Mouse (Mus musculus) liver, postnatal 0 days (tissue): ENCODE measurements at regions not wholly inside any gene's neighbourhood (a gene's known extent, or its start where the extent isn't known, plus 50 kb on each side); places are given as distances from the start of the nearest gene placed in this dataset.

Source experiments
- CTCF ChIP-seq: sonication (generic); IDR thresholded peaks from 2 replicates; pipeline ENCODE4 v1.5.1; 2016; ENCODE audit warnings: antibody characterized with exemption, low read depth
- EP300 ChIP-seq: IDR thresholded peaks from 2 replicates; pipeline ENCODE4 v1.6.1; 2016; ENCODE audit warnings: antibody characterized with exemption, low read depth, mild to moderate bottlenecking

DNA sequence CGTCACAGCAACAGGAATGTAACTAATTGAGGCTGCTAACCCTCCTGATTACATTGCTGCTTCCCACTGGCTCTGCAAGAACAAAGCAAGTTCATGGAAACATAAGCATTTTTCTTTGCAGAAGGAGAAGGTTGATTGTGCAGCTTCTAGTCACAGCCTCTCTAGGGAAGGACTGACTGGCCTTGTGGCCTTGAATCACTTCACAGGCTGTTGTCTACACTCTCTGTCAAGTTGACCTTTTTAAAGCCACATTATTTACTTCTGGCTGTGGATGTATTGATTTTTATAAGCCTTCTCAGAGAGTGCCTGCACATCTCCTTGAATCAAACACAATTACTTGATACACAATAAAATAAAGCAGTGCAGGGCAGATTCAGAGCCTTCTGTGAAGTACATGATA is 251.8 kb upstream of the Myo3a start:
- TF ChIP-seq CTCF = no peak
- TF ChIP-seq EP300 = no peak
